Mouse (Mus musculus): ENCODE data around the gene Polr2e.

- TF ChIP-seq CTCF (IDR thresholded peaks at IDR 0.05; ENCODE audit: borderline replicate concordance, insufficient read depth, low read length) (no peak), POLR2A (IDR thresholded peaks at IDR 0.05; ENCODE audit: low read depth, low read length) (no peak)
These were observed 21.8 kb downstream of the Polr2e start for GRCm38 (mm10) chr10:80017771-80018170.
